Mouse (Mus musculus): ENCODE results near the gene Nfib.

Gene Nfib

GRCm38 (mm10) chr4:82390545-82390944 lies 315.0 kb downstream of the Nfib start:
- DNase-seq (ENCODE audit: low spot score): no peak

- DNase-seq (ENCODE audit: low spot score): no peak
These were observed 315.7 kb downstream of the Nfib start for GRCm38 (mm10) chr4:82389876-82390275.

DNA sequence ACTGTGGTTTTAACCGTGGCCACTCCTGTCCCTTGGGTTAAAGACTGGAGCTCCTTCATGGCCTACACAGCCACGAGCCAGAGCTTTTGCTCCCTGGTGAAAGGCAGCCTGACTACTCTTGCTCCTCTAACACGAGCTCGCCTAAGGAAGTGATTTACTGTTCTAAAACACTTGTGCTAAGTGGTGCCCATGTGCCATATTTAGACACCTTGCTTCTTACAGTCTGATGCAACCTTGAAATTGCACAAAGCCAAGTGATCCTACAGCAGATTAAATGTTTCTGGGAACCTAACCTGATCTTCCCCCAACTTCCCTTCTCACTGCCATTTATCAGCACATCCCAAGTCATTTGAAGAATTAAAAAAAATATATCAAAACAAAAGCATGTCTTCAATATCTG lies 317.9 kb downstream of the Nfib start:
- DNase-seq (ENCODE audit: low spot score): no peak

- no peak for DNase-seq (ENCODE audit: low spot score)
These were observed 319.1 kb downstream of the Nfib start for GRCm38 (mm10) chr4:82386222-82386993.

DNA sequence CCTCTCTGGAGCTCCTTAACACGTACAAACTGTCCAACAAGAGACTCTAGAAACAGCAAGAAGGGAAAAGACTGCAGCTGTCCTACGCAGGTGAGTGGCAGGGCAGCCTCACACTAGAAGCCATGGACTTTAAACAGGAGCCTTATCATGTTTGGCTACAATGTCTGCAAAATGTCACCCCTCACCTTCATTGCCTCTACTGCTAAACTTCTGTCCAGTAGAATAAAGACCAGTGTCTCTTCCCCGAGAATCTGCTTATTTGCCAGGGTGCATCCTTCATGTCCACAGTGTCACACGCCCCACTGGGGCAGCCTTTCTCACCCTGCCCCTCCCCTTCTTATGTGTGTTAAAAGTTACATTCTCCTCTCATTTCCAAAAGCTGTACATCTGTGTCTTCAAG lies 319.9 kb downstream of the Nfib start:
- no peak for DNase-seq (ENCODE audit: low spot score)

DNA sequence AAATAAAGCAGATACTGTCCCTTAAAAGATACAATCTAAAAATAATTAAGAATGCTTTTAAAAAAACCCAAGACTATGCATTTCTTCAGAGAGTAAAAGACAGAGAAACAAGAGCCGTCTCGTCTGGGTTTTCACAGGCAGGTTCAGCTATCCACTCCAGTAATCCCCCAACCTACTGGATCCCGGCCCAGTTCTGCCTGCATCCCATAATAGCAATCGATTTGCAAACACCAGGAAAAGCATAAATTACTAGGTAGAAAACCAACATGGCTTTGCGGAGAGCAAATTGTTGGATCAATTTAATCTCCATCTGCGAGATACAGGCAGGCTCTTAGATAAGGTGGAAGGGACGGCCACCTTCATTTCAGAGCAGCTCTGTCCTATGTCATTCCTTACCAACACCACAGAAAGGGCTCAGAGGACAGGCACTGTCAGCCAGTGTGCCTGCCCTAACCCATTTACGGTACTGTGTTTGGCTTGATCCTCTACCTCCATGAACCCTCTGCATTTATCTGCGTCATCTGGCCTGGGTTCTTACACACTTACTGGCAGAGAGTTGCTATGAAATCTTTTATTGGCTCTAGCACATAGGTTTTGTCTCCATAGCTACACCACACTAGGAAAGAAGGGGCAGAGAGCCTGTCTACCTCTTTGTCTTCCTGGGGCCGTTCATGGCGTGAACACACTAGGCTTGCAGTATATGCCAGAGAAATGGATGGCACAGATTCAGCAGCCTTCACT lies 321.4 kb downstream of the Nfib start:
- DNase-seq (ENCODE audit: low spot score): no peak

GRCm38 (mm10) chr4:82383346-82383745 lies 322.2 kb downstream of the Nfib start:
- no peak for DNase-seq (ENCODE audit: low spot score)

- no peak for DNase-seq (ENCODE audit: low spot score)
These were observed 323.8 kb downstream of the Nfib start for GRCm38 (mm10) chr4:82381786-82382185.

DNA sequence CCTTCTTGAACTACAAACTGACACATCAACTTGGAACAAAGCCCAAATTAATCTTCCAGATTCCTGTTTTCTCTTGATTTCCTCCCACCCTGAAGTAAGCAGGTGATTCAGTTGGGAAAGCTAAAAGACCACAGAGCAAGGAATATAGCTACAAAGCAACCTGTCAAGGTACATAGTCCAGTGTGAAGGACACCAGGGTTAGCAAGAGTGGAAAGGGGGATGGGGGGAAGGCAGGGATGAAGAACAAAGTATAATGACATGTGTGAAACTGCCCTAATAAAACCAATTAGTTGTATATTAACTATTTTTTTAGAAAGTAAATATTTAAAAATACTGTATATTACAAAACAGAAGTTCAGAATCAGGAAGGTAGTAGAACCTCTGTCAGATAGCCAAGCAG lies 325.0 kb downstream of the Nfib start:
- no peak for DNase-seq (ENCODE audit: low spot score)

DNA sequence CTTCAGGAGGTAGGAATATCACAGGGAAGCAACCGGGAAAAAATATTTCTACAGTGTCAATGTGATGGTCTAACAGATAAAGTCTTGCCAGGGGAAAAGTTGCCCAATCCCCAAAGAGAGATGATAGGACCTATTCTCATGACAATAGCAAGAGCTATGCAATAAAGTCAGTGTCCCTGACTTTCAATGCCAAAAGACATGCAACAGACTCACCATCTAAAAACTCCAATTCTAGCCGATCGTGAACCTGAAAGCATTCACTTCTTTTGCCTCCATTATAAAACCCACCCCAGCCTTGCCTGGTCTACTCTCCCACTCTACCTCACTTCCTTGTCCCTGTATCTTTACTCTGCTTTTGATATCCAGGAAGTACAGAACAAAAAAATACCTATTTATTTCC lies 327.5 kb downstream of the Nfib start:
- DNase-seq (ENCODE audit: low spot score): no peak

DNA sequence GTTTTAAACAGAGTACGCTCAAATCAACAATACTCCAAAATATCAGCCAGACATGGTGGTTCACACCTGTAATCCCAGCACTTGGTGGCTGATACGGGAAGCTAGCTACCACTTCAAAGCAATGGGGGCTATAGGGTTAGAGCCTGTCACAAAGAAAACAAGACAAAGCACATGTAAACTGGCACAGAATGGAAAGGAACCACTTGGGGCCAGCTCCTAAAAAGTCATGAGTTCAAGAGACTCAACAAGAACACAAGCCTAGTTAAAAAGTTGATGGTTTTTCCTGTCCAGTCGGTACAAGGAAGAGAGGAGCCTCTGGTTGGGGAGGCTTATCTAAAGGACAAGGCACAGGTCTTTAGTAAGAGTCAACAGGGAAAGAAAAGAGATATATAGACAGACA lies 327.9 kb downstream of the Nfib start:
- DNase-seq (ENCODE audit: low spot score): no peak

DNA sequence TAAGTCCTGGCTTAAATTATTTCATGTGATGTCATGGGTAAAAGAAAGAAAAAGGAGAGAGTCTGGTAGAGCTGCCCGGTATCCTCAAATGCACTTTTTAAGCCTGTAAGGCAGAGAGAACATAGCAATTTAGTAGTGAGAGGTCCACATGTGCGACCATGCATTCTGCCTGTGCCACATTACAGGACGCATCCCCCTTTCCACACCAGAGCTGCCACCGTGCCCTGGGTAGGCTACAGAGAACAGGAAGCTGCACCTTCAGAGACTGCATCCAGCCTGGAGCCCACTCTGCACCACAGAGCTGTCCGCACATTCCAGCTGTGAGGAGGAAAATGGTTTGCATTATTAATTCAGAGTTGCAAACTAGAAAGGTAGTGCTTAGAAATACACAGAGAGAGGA lies 331.0 kb downstream of the Nfib start:
- DNase-seq (ENCODE audit: low spot score): no peak

- DNase-seq (ENCODE audit: low spot score): no peak
These were observed 333.3 kb downstream of the Nfib start for GRCm38 (mm10) chr4:82372217-82372616.

DNA sequence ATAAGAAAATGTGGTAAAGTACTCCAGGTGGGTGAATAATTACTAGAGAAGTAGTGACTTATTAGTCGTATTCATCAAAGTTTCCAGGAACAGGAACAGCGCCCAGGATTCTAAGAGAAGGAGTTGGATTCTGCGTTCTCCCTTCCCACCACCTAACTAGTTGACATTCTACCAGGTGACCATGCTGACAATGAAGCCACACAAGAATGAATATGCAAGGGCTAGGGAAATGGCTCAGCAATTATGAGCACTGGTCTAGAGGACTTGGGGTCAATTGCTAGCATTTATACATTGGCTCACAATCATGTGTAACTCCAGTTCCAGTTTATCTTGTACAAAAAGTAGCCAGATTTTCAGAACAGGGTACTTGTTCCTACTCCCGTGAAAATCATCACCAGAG lies 334.1 kb downstream of the Nfib start:
- DNase-seq (ENCODE audit: low spot score): no peak

- DNase-seq (ENCODE audit: low spot score): no peak
These were observed 336.4 kb downstream of the Nfib start for GRCm38 (mm10) chr4:82369011-82369776.

DNA sequence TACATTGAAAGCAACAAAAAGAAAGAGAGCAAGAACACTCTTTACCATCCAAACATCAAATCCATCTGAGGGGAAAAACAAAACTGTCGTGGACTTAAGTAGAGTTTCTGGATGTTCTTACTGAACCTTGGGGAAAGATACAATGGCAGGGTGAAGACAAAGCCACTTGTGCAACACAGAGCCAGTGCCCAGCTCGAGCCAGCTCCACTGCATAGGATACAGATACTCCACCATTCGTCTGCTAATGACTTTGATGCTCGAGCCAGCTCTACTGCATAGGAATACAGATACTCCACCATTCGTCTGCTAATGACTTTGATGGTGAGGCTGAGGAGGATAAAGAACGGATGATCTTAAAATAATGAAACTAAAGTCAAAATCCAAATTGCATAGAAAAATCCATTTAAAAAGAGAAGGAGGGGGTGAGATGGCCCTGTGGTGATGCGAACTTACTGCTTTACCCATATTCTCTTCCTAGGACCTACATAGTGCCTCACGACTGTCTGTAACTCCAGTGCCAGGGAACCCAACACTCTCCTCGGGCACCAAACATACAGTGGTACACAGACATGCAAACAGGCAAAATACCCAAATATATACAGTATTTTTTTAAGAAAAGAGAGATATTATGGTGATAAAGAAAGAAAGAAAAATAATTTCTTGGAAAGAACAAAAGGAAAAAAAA lies 337.3 kb downstream of the Nfib start:
- no peak for DNase-seq (ENCODE audit: low spot score)

- no peak for DNase-seq (ENCODE audit: low spot score)
These were observed 340.7 kb downstream of the Nfib start for GRCm38 (mm10) chr4:82364696-82365385.

DNA sequence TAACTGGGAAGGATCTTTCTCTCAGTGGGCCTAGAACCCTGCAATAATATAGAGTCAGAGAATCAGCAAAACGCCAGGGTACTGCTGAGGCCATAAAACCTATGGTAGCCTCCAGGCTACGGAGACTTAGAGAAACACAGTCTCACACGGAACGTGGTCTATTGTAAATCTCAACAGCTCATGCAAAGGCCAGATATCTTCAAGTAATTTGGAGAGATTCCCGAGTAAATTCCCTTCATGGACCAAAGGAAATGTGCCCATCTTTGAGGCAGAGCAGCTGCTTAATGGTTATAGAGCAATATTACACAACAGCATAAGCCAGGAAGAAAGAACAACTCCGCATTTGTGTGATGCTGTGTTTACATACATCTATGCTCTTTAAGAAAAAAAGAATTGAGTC lies 341.6 kb downstream of the Nfib start:
- no peak for DNase-seq (ENCODE audit: low spot score)

DNA sequence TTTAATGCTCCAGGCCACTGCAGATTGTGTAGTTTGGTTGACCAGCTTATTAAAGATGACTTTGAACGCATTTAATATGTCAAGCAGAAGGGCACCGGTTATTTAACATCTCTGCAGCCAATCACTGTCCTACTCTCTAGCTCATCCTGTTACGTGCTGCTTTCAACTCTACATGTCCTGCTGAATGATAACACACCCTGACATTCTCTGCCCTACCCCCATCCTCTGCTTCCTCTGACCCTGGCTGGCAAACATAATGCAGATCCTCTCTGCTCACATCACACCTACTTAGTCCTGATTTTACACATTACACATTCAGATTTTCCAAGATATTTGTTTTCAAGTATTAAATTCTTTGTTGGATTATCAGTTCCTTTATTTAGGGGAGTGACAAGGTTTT lies 343.3 kb downstream of the Nfib start:
- no peak for DNase-seq (ENCODE audit: low spot score)

- DNase-seq (ENCODE audit: low spot score): no peak
These were observed 345.5 kb downstream of the Nfib start for GRCm38 (mm10) chr4:82360081-82360511.

- DNase-seq (ENCODE audit: low spot score): no peak
These were observed 346.4 kb downstream of the Nfib start for GRCm38 (mm10) chr4:82359110-82359509.

DNA sequence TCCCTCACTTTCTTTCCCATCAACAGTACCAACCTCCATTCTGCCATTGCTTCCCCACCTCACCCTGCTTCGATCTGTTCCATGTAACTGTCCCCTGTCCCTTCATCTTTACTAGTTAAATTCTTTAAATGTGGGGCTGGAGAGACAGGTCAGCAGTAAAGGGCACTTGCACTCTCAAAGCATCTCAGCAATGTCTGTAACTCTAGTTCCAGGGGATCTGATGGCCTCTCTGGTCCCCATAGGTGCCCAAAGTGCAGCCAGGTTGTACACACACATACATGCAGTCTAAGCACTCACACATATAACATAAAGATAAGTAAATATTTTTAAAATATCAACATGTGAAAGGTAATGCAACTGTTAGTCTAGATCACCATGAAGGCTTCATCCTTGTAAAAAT lies 356.5 kb downstream of the Nfib start:
- no peak for DNase-seq (ENCODE audit: low spot score)
